Mouse (Mus musculus) midbrain, embryonic 15.5 days (tissue): ENCODE data around the gene Brwd1. TPM values are rescaled to one million over a fixed set of nuclear protein-coding genes. Genes with fewer than 3 reads are reported as not detected.

Source experiments
- ATAC-seq: fragments of 200-750 bp; cut with Nextera tagmentation; replicated peaks from 2 replicates; pipeline ENCODE4 v1.8.0; 2017; ENCODE audit warnings: moderate TSS enrichment
- H3K27ac ChIP-seq: fragments of 300-500 bp; sonication (generic); 2 replicates; pipeline ENCODE4 v1.5.1; 2015; ENCODE audit warnings: mild to moderate bottlenecking, inconsistent platforms
- H3K27me3 ChIP-seq: fragments of 300-500 bp; sonication (generic); replicated peaks from 2 replicates; pipeline ENCODE4 v1.6.1; 2015; ENCODE audit warnings: inconsistent platforms
- H3K36me3 ChIP-seq: fragments of 300-500 bp; sonication (generic); replicated peaks from 2 replicates; pipeline ENCODE4 v1.6.1; 2015; ENCODE audit warnings: inconsistent platforms
- H3K4me1 ChIP-seq: fragments of 300-500 bp; sonication (generic); 2 replicates; pipeline ENCODE4 v1.6.1; 2015; ENCODE audit warnings: inconsistent platforms
- H3K4me2 ChIP-seq: fragments of 300-500 bp; sonication (generic); 2 replicates; pipeline ENCODE4 v1.6.1; 2015; ENCODE audit warnings: inconsistent platforms, mild to moderate bottlenecking, moderate library complexity
- H3K4me3 ChIP-seq: fragments of 300-500 bp; sonication (generic); 2 replicates; pipeline ENCODE4 v1.5.1; 2015; ENCODE audit warnings: mild to moderate bottlenecking, inconsistent platforms
- H3K9ac ChIP-seq: fragments of 300-500 bp; sonication (generic); 2 replicates; pipeline ENCODE4 v1.6.1; 2015; ENCODE audit warnings: mild to moderate bottlenecking, inconsistent platforms
- H3K9me3 ChIP-seq: fragments of 300-500 bp; sonication (generic); 2 replicates; pipeline ENCODE4 v1.6.1; 2016; ENCODE audit warnings: inconsistent platforms
- WGBS: fragments of 180-500 bp; shearing (Covaris S2); methylation state at CpG from one replicate; pipeline ENCODE4 v1.1.7; 2015; ENCODE audit warnings: mixed read lengths; 5-methylcytosine and 5-hydroxymethylcytosine counted together
- polyA plus RNA-seq: library from polyadenylated mRNA; unstranded; fragments of >200 nt; fragmentation: Nextera tagmentation; extraction: Ambion mirVana; gene quantifications from 2 replicates; pipeline ENCODE4 v1.2.1, GENCODE M21; 2015

Gene Brwd1
- polyA plus RNA-seq, result 278 and 295 TPM in 2 replicates

DNA sequence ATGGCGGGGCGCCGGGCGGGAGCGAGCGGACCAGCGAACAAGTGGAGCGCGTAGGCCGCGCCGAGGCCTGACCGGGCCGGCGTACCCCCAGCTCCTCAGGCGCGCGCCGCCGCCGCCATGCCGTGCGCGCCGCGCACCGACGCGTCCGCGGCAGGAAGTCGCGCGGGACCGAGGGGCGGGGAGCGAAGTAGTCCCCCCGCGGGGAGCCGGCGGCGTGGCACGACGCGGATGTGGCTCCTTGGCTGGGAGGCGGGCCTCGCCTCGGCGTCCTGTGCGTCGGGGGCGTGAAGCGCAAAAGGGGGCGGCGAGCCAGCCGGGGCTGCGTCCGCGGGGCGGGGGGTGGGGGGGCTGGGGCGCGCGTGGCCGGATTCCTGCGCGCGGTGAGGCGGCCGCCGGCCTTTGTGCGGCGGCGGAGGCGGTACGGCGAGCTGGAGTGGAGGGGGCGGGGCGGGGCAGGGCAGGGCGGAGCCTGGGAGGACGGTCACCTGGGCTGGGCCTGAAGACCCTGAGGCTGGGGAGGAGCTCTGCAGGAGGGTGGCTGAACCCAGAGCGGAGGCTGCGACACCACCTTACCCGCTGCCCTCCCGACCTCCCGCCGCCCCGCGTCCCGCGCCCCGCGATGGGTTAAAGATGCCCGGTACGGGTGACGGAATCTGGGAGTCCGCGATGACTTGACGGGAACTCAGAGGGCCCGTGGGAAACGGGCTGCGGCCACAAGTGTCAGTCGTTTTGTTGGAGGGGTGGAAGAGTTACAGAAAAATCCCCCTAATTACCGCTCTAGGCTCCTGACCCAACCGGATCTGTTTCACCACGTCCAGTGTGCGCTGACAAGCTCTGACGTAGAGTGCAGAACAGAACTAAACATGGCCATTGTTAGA lies at the start of gene Brwd1:
Gene Brwd1 (minus strand): TSS at position 226 of the 878 bp plus-strand sequence.
- Histone ChIP-seq H3K27me3 (no peaks in the 10 kb centered on the region), H3K4me1 (peaks cover 33% of the 10 kb centered on the region), H3K36me3 (peaks cover 6% of the 10 kb centered on the region; the same call in 1 of the 2 replicates), H3K4me3 (peak within 1 kb of the TSS; percentile 92), H3K4me2 (peak within 1 kb of the TSS; percentile 55), H3K9ac (peak within 1 kb of the TSS; percentile 99), H3K9me3 (no peaks in the 10 kb centered on the region), H3K27ac (peak within 1 kb of the TSS; percentile 97)
- peak; percentile 86 for ATAC-seq
- WGBS, result under 1% methylated on average over 79 of the region's 107 CpGs

DNA sequence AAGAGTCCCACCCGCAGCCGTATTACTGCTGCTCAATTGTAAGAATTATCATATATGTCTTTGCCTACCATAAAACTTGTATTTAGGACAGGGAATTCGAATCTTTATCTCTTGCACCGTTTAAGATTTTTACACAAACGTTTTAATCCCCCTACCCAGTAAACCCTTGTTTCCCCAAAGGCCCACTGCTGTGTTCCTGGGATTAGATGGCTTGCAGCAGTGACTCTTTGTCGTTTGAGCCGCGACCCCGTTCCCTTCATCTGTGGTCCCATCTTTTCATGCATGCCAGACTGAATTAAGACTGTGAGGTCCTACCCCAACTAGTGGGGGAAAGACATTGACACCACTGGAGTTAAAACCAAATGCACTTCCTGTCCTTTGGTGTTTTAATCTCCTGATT lies 46.1 kb upstream of the Brwd1 start:
- ATAC-seq, result no peak
- H3K27me3 ChIP-seq, result no peaks in the 10 kb centered on the region
- peaks cover 14% of the 10 kb centered on the region for H3K36me3 ChIP-seq
- H3K4me1 ChIP-seq, result peaks cover 30% of the 10 kb centered on the region
- peak overlapping the region; percentile 99 for H3K27ac ChIP-seq
- H3K4me3 ChIP-seq, result peak overlapping the region; percentile 79
- peak overlapping the region; percentile 59 for H3K4me2 ChIP-seq
- no peaks in the 10 kb centered on the region for H3K9me3 ChIP-seq
- peak overlapping the region; percentile 91 for H3K9ac ChIP-seq
- 2% methylated on average over 9 of the region's 9 CpGs for WGBS

DNA sequence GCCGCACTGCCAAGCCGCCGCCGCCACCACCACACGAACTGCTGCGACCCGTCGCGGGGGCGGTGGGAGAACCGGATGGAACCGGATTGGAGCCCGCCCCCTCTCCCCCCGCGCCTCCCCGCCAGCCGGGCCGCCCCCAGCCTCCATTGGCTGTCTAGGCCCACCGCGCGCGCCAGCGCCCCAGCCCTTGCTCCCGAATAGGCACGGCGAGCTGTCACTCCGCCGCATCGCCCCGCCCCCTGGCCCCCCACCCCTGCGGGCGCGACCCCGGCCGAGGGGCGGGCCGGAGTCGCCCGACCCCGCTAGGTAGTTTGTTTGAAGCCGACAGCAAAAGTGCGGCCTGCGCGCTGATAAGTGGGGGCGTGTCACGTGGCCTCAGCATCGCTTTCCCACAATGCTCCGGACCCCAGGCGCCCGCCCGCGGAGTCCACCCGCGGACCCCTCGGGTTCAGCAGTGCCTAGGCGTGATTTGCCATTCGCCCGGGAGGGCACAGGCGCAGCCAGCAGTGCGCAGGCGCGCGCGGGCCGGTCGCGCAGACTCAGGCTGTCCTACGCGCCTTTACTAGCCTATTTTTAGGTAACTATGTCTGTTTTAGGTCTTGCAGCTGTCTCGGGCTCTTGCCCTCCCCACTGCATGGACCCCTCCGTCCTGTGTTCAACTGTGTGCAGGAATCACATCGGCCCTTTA lies 45.5 kb upstream of the Brwd1 start, which contains the start of gene Hmgn1:
Gene Hmgn1 (minus strand): TSS at position 73 of the 688 bp plus-strand sequence.
- peak; percentile 98 for ATAC-seq
- WGBS, result under 1% methylated on average over 45 of the region's 72 CpGs

DNA sequence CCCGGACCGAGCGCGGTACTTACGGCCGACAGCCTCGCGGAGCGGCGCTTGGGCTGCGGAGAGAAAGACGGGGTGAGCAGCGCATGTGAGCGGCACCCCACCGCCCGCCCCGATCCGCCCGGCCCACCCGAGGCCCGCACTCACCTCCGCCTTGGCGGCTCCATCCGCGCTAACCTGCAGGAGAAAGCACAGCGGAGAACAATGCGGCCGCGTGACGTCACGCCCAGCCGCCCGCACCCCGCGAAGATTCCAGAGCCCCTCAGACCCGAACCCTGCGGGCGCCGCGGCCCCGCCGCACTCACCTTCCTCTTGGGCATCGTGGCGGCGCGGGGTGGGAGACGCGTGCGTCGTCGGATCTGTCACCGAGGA lies 44.9 kb upstream of the Brwd1 start:
- peaks cover 22% of the 10 kb centered on the region for H3K36me3 ChIP-seq
- peaks cover 30% of the 10 kb centered on the region for H3K4me1 ChIP-seq
- H3K9me3 ChIP-seq, result no peaks in the 10 kb centered on the region
- no peaks in the 10 kb centered on the region for H3K27me3 ChIP-seq
- peak overlapping the region; percentile 91 for H3K9ac ChIP-seq
- peak overlapping the region; percentile 66 for H3K4me2 ChIP-seq
- ATAC-seq, result peak; percentile 74
- H3K27ac ChIP-seq, result peak overlapping the region; percentile 99
- 1% methylated on average over 41 of the region's 52 CpGs for WGBS
- peak overlapping the region; percentile 79 for H3K4me3 ChIP-seq

More for the DNA sequence above, 45.5 kb upstream of the Brwd1 start, which contains the start of gene Hmgn1:
- H3K4me2 ChIP-seq, result peak within 1 kb of the TSS; percentile 66
- H3K27ac ChIP-seq, result peak within 1 kb of the TSS; percentile 99
- peak within 1 kb of the TSS; percentile 79 for H3K4me3 ChIP-seq
- peaks cover 19% of the 10 kb centered on the region for H3K36me3 ChIP-seq
- no peaks in the 10 kb centered on the region for H3K9me3 ChIP-seq
- peak within 1 kb of the TSS; percentile 91 for H3K9ac ChIP-seq
- peaks cover 30% of the 10 kb centered on the region for H3K4me1 ChIP-seq
- no peaks in the 10 kb centered on the region for H3K27me3 ChIP-seq

DNA sequence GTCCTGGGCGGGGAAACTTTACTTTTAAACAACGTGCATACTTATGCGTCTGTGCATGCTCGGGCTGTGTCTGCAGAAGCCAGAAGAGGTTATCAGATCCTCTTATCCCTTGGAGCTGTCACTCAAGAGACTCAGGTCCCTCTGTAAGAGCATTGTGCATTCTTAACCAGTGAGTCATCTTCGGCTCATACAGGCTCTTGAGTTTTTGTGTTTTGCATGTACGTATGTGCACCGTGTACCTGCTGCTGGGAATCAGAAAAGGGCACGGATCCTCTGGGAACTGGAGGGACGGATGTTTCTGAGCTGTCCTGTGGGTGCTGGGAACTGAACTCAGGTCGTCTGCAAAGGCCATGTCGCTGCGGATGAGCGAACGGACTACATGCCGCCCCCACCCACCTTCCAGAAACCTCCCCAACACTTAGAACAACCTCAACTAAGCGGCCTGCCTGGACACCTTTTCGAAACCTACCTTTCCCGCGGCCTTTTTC lies 44.4 kb upstream of the Brwd1 start:
- no peaks in the 10 kb centered on the region for H3K27me3 ChIP-seq
- ATAC-seq, result no peak
- H3K4me3 ChIP-seq, result peak overlapping the region; percentile 79
- peak overlapping the region; percentile 99 for H3K27ac ChIP-seq
- H3K4me2 ChIP-seq, result peak overlapping the region; percentile 66
- peaks cover 22% of the 10 kb centered on the region for H3K36me3 ChIP-seq
- peak overlapping the region; percentile 91 for H3K9ac ChIP-seq
- WGBS, result 3% methylated on average over 19 of the region's 19 CpGs
- peaks cover 30% of the 10 kb centered on the region for H3K4me1 ChIP-seq
- no peaks in the 10 kb centered on the region for H3K9me3 ChIP-seq

DNA sequence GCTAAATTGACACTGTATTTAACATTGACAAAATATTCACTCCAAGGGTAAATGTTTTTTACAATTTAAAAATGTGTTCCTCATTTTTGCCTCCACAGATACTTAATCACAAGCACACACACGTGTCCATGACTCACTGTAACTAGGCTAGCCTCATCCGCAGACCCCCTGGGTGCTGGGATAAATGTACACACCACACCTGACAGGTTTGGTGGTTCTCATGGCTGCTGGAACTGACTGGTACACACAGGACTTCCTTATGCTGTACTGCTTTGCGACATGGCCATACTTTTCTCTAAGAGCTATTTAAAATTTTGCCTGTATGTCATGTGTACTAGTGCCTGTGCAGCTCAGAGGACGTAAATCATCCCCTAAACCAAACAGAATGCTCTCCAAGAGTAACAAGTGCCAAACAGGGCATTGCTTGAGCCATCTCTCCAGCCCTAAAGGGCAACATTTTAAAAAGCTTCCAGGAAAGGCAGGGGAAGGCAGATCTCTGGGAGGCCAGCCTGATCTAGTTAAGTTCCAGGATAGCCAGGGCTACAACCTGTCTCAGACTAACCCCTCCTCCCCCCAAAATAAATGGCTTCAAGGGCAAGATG lies 37.8 kb upstream of the Brwd1 start:
- H3K4me3 ChIP-seq, result no peak overlapping the region
- no peaks in the 10 kb centered on the region for H3K9me3 ChIP-seq
- H3K27ac ChIP-seq, result no peak overlapping the region
- H3K4me2 ChIP-seq, result no peak overlapping the region
- no peak for ATAC-seq
- H3K4me1 ChIP-seq, result peaks cover 8% of the 10 kb centered on the region
- WGBS, result 78% methylated on average over 4 of the region's 4 CpGs
- peaks cover 29% of the 10 kb centered on the region for H3K36me3 ChIP-seq
- H3K27me3 ChIP-seq, result no peaks in the 10 kb centered on the region
- no peak overlapping the region for H3K9ac ChIP-seq

DNA sequence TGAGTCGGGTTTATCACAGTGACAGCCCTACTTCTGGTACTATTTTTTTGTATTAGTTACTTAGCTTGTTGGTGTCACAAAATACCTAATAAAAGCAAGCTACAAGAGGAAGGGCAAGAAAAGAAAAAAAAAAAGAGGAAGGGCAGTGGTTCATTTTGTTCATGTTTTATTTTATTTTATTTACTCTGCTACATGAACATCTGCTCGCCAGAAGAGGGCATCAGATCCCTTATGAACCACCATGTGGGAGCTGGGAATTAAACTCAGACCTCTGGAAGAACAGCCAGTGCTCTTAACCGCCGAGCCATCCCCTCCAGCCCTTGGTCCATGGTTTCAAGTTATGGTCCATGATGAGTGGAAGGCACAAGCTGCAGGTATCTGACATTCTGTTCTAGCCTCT lies 32.4 kb upstream of the Brwd1 start:
- ATAC-seq, result no peak
- no peaks in the 10 kb centered on the region for H3K27me3 ChIP-seq
- no peaks in the 10 kb centered on the region; the same call in 1 of the 2 replicates for H3K36me3 ChIP-seq
- H3K9ac ChIP-seq, result no peak overlapping the region
- no peak overlapping the region for H3K4me3 ChIP-seq
- no peak overlapping the region for H3K27ac ChIP-seq
- H3K4me2 ChIP-seq, result no peak overlapping the region
- no peaks in the 10 kb centered on the region for H3K9me3 ChIP-seq
- 41% methylated on average over 4 of the region's 4 CpGs for WGBS
- no peaks in the 10 kb centered on the region for H3K4me1 ChIP-seq

DNA sequence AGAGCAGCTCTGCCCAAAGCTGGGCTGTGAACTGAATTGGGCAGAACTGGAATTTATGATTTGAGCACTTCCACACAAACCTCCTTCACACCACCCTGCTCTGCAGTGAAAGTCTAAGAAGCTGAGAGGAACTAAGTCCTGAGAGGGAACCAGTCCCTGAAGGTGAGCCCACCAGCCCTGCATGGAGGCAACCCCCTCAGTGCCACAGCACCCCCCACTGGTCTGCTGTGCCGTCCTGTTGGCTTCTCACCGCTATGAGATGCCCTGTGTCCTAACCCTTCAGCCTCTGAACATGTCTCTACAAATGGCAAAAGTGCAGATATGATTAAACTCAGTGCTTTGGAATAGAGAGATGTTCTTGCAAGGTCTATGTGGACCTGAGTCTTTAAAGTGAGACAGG lies 30.4 kb upstream of the Brwd1 start:
- 31% methylated on average over 2 of the region's 2 CpGs for WGBS
- no peaks in the 10 kb centered on the region for H3K4me1 ChIP-seq
- no peak overlapping the region for H3K9ac ChIP-seq

DNA sequence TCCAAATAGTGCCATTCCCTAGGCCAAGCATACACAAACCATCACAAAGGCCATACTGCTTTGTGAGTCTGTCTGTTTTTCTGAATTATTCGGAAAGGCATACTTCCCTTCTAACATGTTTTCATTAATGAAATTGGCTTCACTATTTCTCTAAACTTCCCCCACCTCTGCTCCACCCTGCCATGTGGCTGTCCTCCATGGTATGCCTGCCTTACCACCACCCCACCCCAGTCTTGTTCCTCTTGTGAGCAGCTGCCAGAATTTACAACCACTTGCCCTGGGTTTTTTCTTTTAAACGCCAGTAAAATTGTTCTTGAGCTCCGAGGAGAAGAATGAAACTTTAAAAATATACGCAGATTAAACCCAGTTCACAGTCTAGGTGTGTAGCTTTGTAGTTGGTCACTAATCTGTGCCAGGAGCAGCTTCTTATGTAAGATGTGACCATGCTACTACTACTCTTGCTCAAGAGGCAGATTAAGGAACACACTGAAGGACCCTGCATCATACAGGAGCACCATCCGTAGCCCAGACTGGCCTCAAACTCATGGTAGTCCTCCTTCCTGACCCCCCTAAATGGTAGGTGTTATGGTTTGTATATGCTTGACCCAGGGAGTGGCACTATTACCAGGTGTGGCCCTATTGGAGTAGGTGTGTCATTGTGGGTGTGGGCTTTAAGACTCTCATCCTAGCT lies 28.5 kb upstream of the Brwd1 start:
- no peak for ATAC-seq
- Histone ChIP-seq H3K4me1 (no peaks in the 10 kb centered on the region), H3K27me3 (no peaks in the 10 kb centered on the region), H3K4me2 (no peak overlapping the region), H3K4me3 (no peak overlapping the region), H3K27ac (no peak overlapping the region), H3K9ac (no peak overlapping the region), H3K9me3 (no peaks in the 10 kb centered on the region), H3K36me3 (no peaks in the 10 kb centered on the region)
- WGBS, result 92% methylated on average over 5 of the region's 5 CpGs

More for the DNA sequence above, 30.4 kb upstream of the Brwd1 start:
- ATAC-seq, result no peak
- H3K36me3 ChIP-seq, result no peaks in the 10 kb centered on the region
- H3K9me3 ChIP-seq, result no peaks in the 10 kb centered on the region
- no peak overlapping the region for H3K4me3 ChIP-seq
- no peak overlapping the region for H3K27ac ChIP-seq
- no peak overlapping the region for H3K4me2 ChIP-seq
- no peaks in the 10 kb centered on the region for H3K27me3 ChIP-seq

DNA sequence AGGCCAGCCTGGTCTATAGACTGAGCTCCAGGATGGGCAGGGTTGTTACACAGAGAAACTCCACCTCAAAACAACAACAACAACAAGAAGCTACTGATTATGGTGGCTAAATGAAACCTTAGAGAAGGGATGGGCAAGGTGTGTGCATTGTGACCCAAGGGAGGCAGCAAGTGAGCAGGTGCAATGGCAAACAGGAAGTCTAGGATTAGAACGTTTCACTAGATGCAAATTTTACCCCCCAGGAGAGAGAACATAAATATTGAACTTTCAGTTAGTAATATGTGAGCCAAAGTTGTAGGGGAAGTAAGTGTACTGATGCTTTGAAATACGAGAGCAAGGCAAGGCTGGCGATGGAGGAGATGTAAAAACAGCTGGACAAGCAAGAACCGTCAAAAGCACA lies 27.3 kb upstream of the Brwd1 start:
- Histone ChIP-seq H3K9ac (no peak overlapping the region), H3K36me3 (no peaks in the 10 kb centered on the region), H3K27ac (no peak overlapping the region), H3K4me2 (no peak overlapping the region), H3K27me3 (no peaks in the 10 kb centered on the region), H3K4me1 (no peaks in the 10 kb centered on the region), H3K4me3 (no peak overlapping the region), H3K9me3 (no peaks in the 10 kb centered on the region)
- 77% methylated on average over 4 of the region's 4 CpGs for WGBS
- no peak for ATAC-seq

DNA sequence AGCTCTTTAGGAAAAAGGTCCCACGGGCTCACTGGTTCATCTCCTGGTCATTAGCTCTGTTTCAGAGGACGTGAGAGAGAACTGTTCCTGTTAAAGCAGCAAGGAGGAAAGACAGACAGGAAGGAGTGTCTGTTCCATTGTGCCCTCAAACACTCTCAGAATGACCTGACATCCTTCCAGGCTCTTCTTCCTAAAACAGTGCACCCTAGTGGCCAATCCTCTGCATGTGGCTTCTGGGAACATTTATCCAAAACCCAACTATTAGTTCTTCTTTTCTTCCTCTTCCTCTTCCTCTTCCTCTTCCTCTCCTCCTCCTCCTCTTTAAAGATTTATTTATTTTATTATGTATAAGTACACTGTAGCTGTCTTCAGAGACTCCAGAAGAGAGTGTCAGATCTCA lies 20.7 kb upstream of the Brwd1 start:
- no peaks in the 10 kb centered on the region for H3K9me3 ChIP-seq
- H3K27me3 ChIP-seq, result no peaks in the 10 kb centered on the region
- no peaks in the 10 kb centered on the region for H3K36me3 ChIP-seq
- no peaks in the 10 kb centered on the region for H3K4me1 ChIP-seq
- no peak overlapping the region for H3K4me3 ChIP-seq
- H3K9ac ChIP-seq, result no peak overlapping the region
- no peak overlapping the region for H3K4me2 ChIP-seq
- WGBS, result 37% methylated on average over 2 of the region's 2 CpGs
- no peak overlapping the region for H3K27ac ChIP-seq
- ATAC-seq, result no peak
